Mouse (Mus musculus): ENCODE measurements at regions not wholly inside any gene's neighbourhood (a gene's known extent, or its start where the extent isn't known, plus 50 kb on each side); places are given as distances from the start of the nearest gene placed in this dataset.

GRCm38 (mm10) chr12:59599785-59600184, 380.3 kb upstream of the Fbxo33 start:
- DNase-seq (ENCODE audit: low spot score in 2 of 2): no peak

GRCm38 (mm10) chr12:59589354-59589753, 369.8 kb upstream of the Fbxo33 start:
- DNase-seq (ENCODE audit: low spot score in 2 of 2): no peak

- no peak for DNase-seq (ENCODE audit: low spot score in 2 of 2)
These were observed 363.1 kb upstream of the Fbxo33 start for GRCm38 (mm10) chr12:59582587-59582986.

GRCm38 (mm10) chr12:59579694-59580093, 360.2 kb upstream of the Fbxo33 start:
- no peak for DNase-seq (ENCODE audit: low spot score in 2 of 2)

GRCm38 (mm10) chr12:59563960-59564359, 344.4 kb upstream of the Fbxo33 start:
- DNase-seq (ENCODE audit: low spot score in 2 of 2): no peak

GRCm38 (mm10) chr12:59539788-59540187, 320.3 kb upstream of the Fbxo33 start:
- peak in 1 of 2 experiments; percentile 35 for DNase-seq (ENCODE audit: low spot score in 2 of 2)

GRCm38 (mm10) chr12:59530521-59530920, 311.0 kb upstream of the Fbxo33 start:
- DNase-seq (ENCODE audit: low spot score in 2 of 2): no peak

- no peak for DNase-seq (ENCODE audit: low spot score in 2 of 2)
These were observed 303.8 kb upstream of the Fbxo33 start for GRCm38 (mm10) chr12:59523368-59523767.

GRCm38 (mm10) chr12:59521946-59522345, 302.4 kb upstream of the Fbxo33 start:
- DNase-seq (ENCODE audit: low spot score in 2 of 2): peak in 1 of 2 experiments; percentile 36

- DNase-seq (ENCODE audit: low spot score in 2 of 2): peak; percentile 21 to 33
These were observed 290.3 kb upstream of the Fbxo33 start for GRCm38 (mm10) chr12:59509857-59510256.

GRCm38 (mm10) chr12:59509175-59509574, 289.6 kb upstream of the Fbxo33 start:
- DNase-seq (ENCODE audit: low spot score in 2 of 2): no peak

- DNase-seq (ENCODE audit: low spot score in 2 of 2): no peak
These were observed 287.9 kb upstream of the Fbxo33 start for GRCm38 (mm10) chr12:59507431-59507830.

- DNase-seq (ENCODE audit: low spot score in 2 of 2): no peak
These were observed 277.9 kb upstream of the Fbxo33 start for GRCm38 (mm10) chr12:59497434-59497833.

GRCm38 (mm10) chr12:59488019-59488418, 268.5 kb upstream of the Fbxo33 start:
- no peak for DNase-seq (ENCODE audit: low spot score in 2 of 2)

GRCm38 (mm10) chr12:59487507-59487906, 268.0 kb upstream of the Fbxo33 start:
- no peak for DNase-seq (ENCODE audit: low spot score in 2 of 2)

- peak in 1 of 2 experiments; percentile 15 for DNase-seq (ENCODE audit: low spot score in 2 of 2)
These were observed 241.8 kb upstream of the Fbxo33 start for GRCm38 (mm10) chr12:59460997-59461961.

- DNase-seq (ENCODE audit: low spot score in 2 of 2): no peak
These were observed 236.8 kb upstream of the Fbxo33 start for GRCm38 (mm10) chr12:59456175-59456851.

GRCm38 (mm10) chr12:59415051-59415450, 195.5 kb upstream of the Fbxo33 start:
- DNase-seq (ENCODE audit: low spot score in 2 of 2): peak; percentile 42 to 49

GRCm38 (mm10) chr12:59411491-59411890, 192.0 kb upstream of the Fbxo33 start:
- no peak for DNase-seq (ENCODE audit: low spot score in 2 of 2)

- no peak for DNase-seq (ENCODE audit: low spot score in 2 of 2)
These were observed 171.6 kb upstream of the Fbxo33 start for GRCm38 (mm10) chr12:59391103-59391502.

- peak; percentile 65 to 69 for DNase-seq (ENCODE audit: low spot score in 2 of 2)
These were observed 163.3 kb upstream of the Fbxo33 start for GRCm38 (mm10) chr12:59382812-59383211.

GRCm38 (mm10) chr12:59341586-59341985, 122.1 kb upstream of the Fbxo33 start:
- DNase-seq (ENCODE audit: low spot score in 2 of 2): no peak

Data from left cerebral cortex, adult 18-20 months (tissue).